Mouse (Mus musculus): ENCODE data around the gene Capn15. TPM values are rescaled to one million over a fixed set of nuclear protein-coding genes. Genes with fewer than 3 reads are reported as not detected.
A peak's percentile ranks its signal among the peaks of the same experiment; 100 is the strongest.

The Capn15 gene
- total RNA-seq (2014; fragmentation: Nextera tagmentation), result 14.6 and 17.3 TPM in 2 replicates
- 2.8 and 3.2 TPM in 2 replicates for total RNA-seq (2017)
- polyA plus RNA-seq (2012), result 41.6 and 47.8 TPM in 2 replicates

GRCm38 (mm10) chr17:25985306-25986294, at the start of gene Capn15:
Gene Capn15 (minus strand): TSS chr17:25985796.
- H3K27me3 ChIP-seq (ENCODE audit: insufficient read depth, low read length), result no peaks in the 10 kb centered on the region
- DNase-seq (ENCODE audit: low spot score) (peak; percentile 97), ATAC-seq (ENCODE audit: extremely low read depth, insufficient number of reproducible peaks, low FRiP score, poor library complexity, severe bottlenecking) (peak; percentile 62)
- H3K4me1 ChIP-seq (ENCODE audit: insufficient read depth, low read depth, low read length), result peaks cover 51% of the 10 kb centered on the region
- TF ChIP-seq CTCF (IDR thresholded peaks at IDR 0.05; ENCODE audit: low read depth, low read length) (no peak), GATA1 (IDR thresholded peaks at IDR 0.05; ENCODE audit: borderline replicate concordance, low read length) (no peak), GATA2 (IDR thresholded peaks at IDR 0.05; ENCODE audit: borderline replicate concordance, low read depth, low read length) (no peak), POLR2AphosphoS5 (IDR thresholded peaks at IDR 0.05; ENCODE audit: insufficient replicate concordance, low read depth, low read length) (no peak), TAL1 (conservative IDR thresholded peaks at IDR 0.05; ENCODE audit: low read depth, low read length) (no peak)
- peak within 1 kb of the TSS; percentile 77 for H3K4me3 ChIP-seq (ENCODE audit: low read depth, low read length)
- H3K36me3 ChIP-seq (replicated peaks), result peaks cover 41% of the 10 kb centered on the region
- no peaks in the 10 kb centered on the region for H3K9me3 ChIP-seq (replicated peaks)

GRCm38 (mm10) chr17:26032037-26032436, 46.4 kb upstream of the Capn15 start:
- DNase-seq (ENCODE audit: low spot score), result no peak
- H3K9me3 ChIP-seq (replicated peaks), result no peaks in the 10 kb centered on the region
- H3K36me3 ChIP-seq (replicated peaks), result peaks cover 32% of the 10 kb centered on the region
- ATAC-seq (ENCODE audit: extremely low read depth, insufficient number of reproducible peaks, low FRiP score, poor library complexity, severe bottlenecking), result no peak
- H3K4me1 ChIP-seq (ENCODE audit: insufficient read depth, low read depth, low read length), result no peaks in the 10 kb centered on the region
- H3K4me3 ChIP-seq (ENCODE audit: low read depth, low read length), result no peak overlapping the region
- TF ChIP-seq POLR2AphosphoS5 (IDR thresholded peaks at IDR 0.05; ENCODE audit: insufficient replicate concordance, low read depth, low read length), result no peak
- no peak for TF ChIP-seq CTCF (IDR thresholded peaks at IDR 0.05; ENCODE audit: low read depth, low read length)
- no peak for TF ChIP-seq TAL1 (conservative IDR thresholded peaks at IDR 0.05; ENCODE audit: low read depth, low read length)
- TF ChIP-seq GATA2 (IDR thresholded peaks at IDR 0.05; ENCODE audit: borderline replicate concordance, low read depth, low read length), result no peak
- TF ChIP-seq GATA1 (IDR thresholded peaks at IDR 0.05; ENCODE audit: borderline replicate concordance, low read length), result no peak
- H3K27me3 ChIP-seq (ENCODE audit: insufficient read depth, low read length), result no peaks in the 10 kb centered on the region

- Histone ChIP-seq H3K36me3 (replicated peaks) (peaks cover 31% of the 10 kb centered on the region), H3K9me3 (replicated peaks) (no peaks in the 10 kb centered on the region), H3K4me3 (ENCODE audit: low read depth, low read length) (no peak overlapping the region), H3K27me3 (ENCODE audit: insufficient read depth, low read length) (no peaks in the 10 kb centered on the region), H3K4me1 (ENCODE audit: insufficient read depth, low read depth, low read length) (no peaks in the 10 kb centered on the region)
- DNase-seq (ENCODE audit: low spot score) (no peak), ATAC-seq (ENCODE audit: extremely low read depth, insufficient number of reproducible peaks, low FRiP score, poor library complexity, severe bottlenecking) (no peak)
- TF ChIP-seq TAL1 (conservative IDR thresholded peaks at IDR 0.05; ENCODE audit: low read depth, low read length) (no peak), GATA2 (IDR thresholded peaks at IDR 0.05; ENCODE audit: borderline replicate concordance, low read depth, low read length) (no peak), POLR2AphosphoS5 (IDR thresholded peaks at IDR 0.05; ENCODE audit: insufficient replicate concordance, low read depth, low read length) (no peak)
Observed at GRCm38 (mm10) chr17:26031583-26031982, 46.0 kb upstream of the Capn15 start.

GRCm38 (mm10) chr17:26028261-26028660, 42.7 kb upstream of the Capn15 start:
- Histone ChIP-seq H3K27me3 (ENCODE audit: insufficient read depth, low read length) (no peaks in the 10 kb centered on the region), H3K4me1 (ENCODE audit: insufficient read depth, low read depth, low read length) (no peaks in the 10 kb centered on the region), H3K4me3 (ENCODE audit: low read depth, low read length) (no peak overlapping the region), H3K9me3 (replicated peaks) (no peaks in the 10 kb centered on the region), H3K36me3 (replicated peaks) (peaks cover 28% of the 10 kb centered on the region)
- TF ChIP-seq GATA2 (IDR thresholded peaks at IDR 0.05; ENCODE audit: borderline replicate concordance, low read depth, low read length) (no peak), GATA1 (IDR thresholded peaks at IDR 0.05; ENCODE audit: borderline replicate concordance, low read length) (no peak), TAL1 (conservative IDR thresholded peaks at IDR 0.05; ENCODE audit: low read depth, low read length) (no peak), POLR2AphosphoS5 (IDR thresholded peaks at IDR 0.05; ENCODE audit: insufficient replicate concordance, low read depth, low read length) (no peak), CTCF (IDR thresholded peaks at IDR 0.05; ENCODE audit: low read depth, low read length) (no peak)
- no peak for ATAC-seq (ENCODE audit: extremely low read depth, insufficient number of reproducible peaks, low FRiP score, poor library complexity, severe bottlenecking)
- DNase-seq (ENCODE audit: low spot score), result no peak

- no peak overlapping the region for H3K4me3 ChIP-seq (ENCODE audit: low read depth, low read length)
- no peak for TF ChIP-seq GATA1 (IDR thresholded peaks at IDR 0.05; ENCODE audit: borderline replicate concordance, low read length)
- no peak for TF ChIP-seq GATA2 (IDR thresholded peaks at IDR 0.05; ENCODE audit: borderline replicate concordance, low read depth, low read length)
- no peak for TF ChIP-seq CTCF (IDR thresholded peaks at IDR 0.05; ENCODE audit: low read depth, low read length)
- TF ChIP-seq TAL1 (conservative IDR thresholded peaks at IDR 0.05; ENCODE audit: low read depth, low read length), result no peak
Observed at GRCm38 (mm10) chr17:26024674-26025073, 39.1 kb upstream of the Capn15 start.

GRCm38 (mm10) chr17:26023966-26024365, 38.4 kb upstream of the Capn15 start:
- H3K4me3 ChIP-seq (ENCODE audit: low read depth, low read length), result no peak overlapping the region
- ATAC-seq (ENCODE audit: extremely low read depth, insufficient number of reproducible peaks, low FRiP score, poor library complexity, severe bottlenecking), result no peak

More at GRCm38 (mm10) chr17:26024674-26025073, 39.1 kb upstream of the Capn15 start:
- Histone ChIP-seq H3K9me3 (replicated peaks) (no peaks in the 10 kb centered on the region), H3K4me1 (ENCODE audit: insufficient read depth, low read depth, low read length) (peaks cover 6% of the 10 kb centered on the region; the same call in 1 of the 2 replicates), H3K27me3 (ENCODE audit: insufficient read depth, low read length) (no peaks in the 10 kb centered on the region), H3K36me3 (replicated peaks) (peaks cover 21% of the 10 kb centered on the region)
- DNase-seq (ENCODE audit: low spot score) (no peak), ATAC-seq (ENCODE audit: extremely low read depth, insufficient number of reproducible peaks, low FRiP score, poor library complexity, severe bottlenecking) (no peak)

More at GRCm38 (mm10) chr17:26023966-26024365, 38.4 kb upstream of the Capn15 start:
- Histone ChIP-seq H3K9me3 (replicated peaks) (no peaks in the 10 kb centered on the region), H3K27me3 (ENCODE audit: insufficient read depth, low read length) (no peaks in the 10 kb centered on the region), H3K4me1 (ENCODE audit: insufficient read depth, low read depth, low read length) (peaks cover 6% of the 10 kb centered on the region; the same call in 1 of the 2 replicates), H3K36me3 (replicated peaks) (peaks cover 19% of the 10 kb centered on the region)
- TF ChIP-seq POLR2AphosphoS5 (IDR thresholded peaks at IDR 0.05; ENCODE audit: insufficient replicate concordance, low read depth, low read length) (no peak), GATA1 (IDR thresholded peaks at IDR 0.05; ENCODE audit: borderline replicate concordance, low read length) (no peak), GATA2 (IDR thresholded peaks at IDR 0.05; ENCODE audit: borderline replicate concordance, low read depth, low read length) (no peak), TAL1 (conservative IDR thresholded peaks at IDR 0.05; ENCODE audit: low read depth, low read length) (no peak), CTCF (IDR thresholded peaks at IDR 0.05; ENCODE audit: low read depth, low read length) (no peak)
- no peak for DNase-seq (ENCODE audit: low spot score)

All from G1E (cell line).